Mouse (Mus musculus) hematopoietic stem cell, adult 5-6 weeks (primary cell): Measurements from ENCODE around the gene Gm13285. TPM values are rescaled to one million over a fixed set of nuclear protein-coding genes. Genes with fewer than 3 reads are reported as not detected.
"Not testable (repeated sequence)": the region's sequence is repeated elsewhere in the genome, so short reads cannot be mapped to it uniquely, and the experiment has no call there.

Experiments used
- ATAC-seq, 2 experiments: fragments of 125-278 bp in 1 of 2; replicated peaks in 1 of 2; 2 replicates each; pipeline ENCODE4 v1.8.0; 2016 to 2017; ENCODE audit warnings: inconsistent platforms in 2 of 2, mild to moderate bottlenecking in 2 of 2, moderate number of reproducible peaks in 2 of 2, low read depth in 1 of 2, moderate TSS enrichment in 1 of 2; ENCODE audit not compliant: low FRiP score in 2 of 2, poor library complexity in 2 of 2, severe bottlenecking in 2 of 2, insufficient read depth in 1 of 2, low TSS enrichment in 1 of 2
- total RNA-seq: library from RNA; stranded (forward); fragments of 172-1452, 232-1000 nt; gene quantifications from 2 replicates; pipeline ENCODE4 v1.2.3, GENCODE M21; 2017

Gm13285 gene
- total RNA-seq, 1 experiment from 2014 or later, result 0.89 TPM

- ATAC-seq, result not testable (repeated sequence)
Observed at GRCm38 (mm10) chr4:88785409-88785808, 14.1 kb upstream of the Gm13285 start, which contains the start of gene Gm13276. Gene Gm13276 (plus strand): TSS chr4:88785709.

- ATAC-seq, result not testable (repeated sequence)
Observed at GRCm38 (mm10) chr4:88788402-88788801, 11.1 kb upstream of the Gm13285 start, which contains the start of gene Gm13277. Gene Gm13277 (plus strand): TSS chr4:88788632.

- ATAC-seq, result not testable (repeated sequence)
Observed at GRCm38 (mm10) chr4:88791250-88791649, 8.2 kb upstream of the Gm13285 start, which contains the start of gene Gm13278. Gene Gm13278 (plus strand): TSS chr4:88791550.

- ATAC-seq, result not testable (repeated sequence)
Observed at GRCm38 (mm10) chr4:88793936-88794675, 5.4 kb upstream of the Gm13285 start, which contains the start of gene Gm13275. Gene Gm13275 (plus strand): TSS chr4:88794487.

GRCm38 (mm10) chr4:88797097-88797496, 2.4 kb upstream of the Gm13285 start, which contains the start of gene Gm13279:
Gene Gm13279 (plus strand): TSS chr4:88797397.
- ATAC-seq, result not testable (repeated sequence)

- ATAC-seq, result not testable (repeated sequence)
Observed at GRCm38 (mm10) chr4:88802954-88803353, 3.5 kb downstream of the Gm13285 start, which contains the start of gene Gm13287. Gene Gm13287 (plus strand): TSS chr4:88803254.

- ATAC-seq, result not testable (repeated sequence)
Observed at GRCm38 (mm10) chr4:88805231-88805630, 5.8 kb downstream of the Gm13285 start, which contains the start of gene Gm13288. Gene Gm13288 (plus strand): TSS chr4:88805531.

GRCm38 (mm10) chr4:88805761-88806160, 6.3 kb downstream of the Gm13285 start:
- not testable (repeated sequence) for ATAC-seq

GRCm38 (mm10) chr4:88815928-88816327, 16.5 kb downstream of the Gm13285 start, which contains the start of gene Ifna7:
Gene Ifna7 (plus strand): TSS chr4:88816228.
- no peak for ATAC-seq

GRCm38 (mm10) chr4:88819659-88820058, 20.2 kb downstream of the Gm13285 start, which contains the start of gene Ifna11:
Gene Ifna11 (plus strand): TSS chr4:88819959.
- no peak for ATAC-seq

- peak in 1 of 2 experiments; percentile 62; a peak in 1 of 4 replicates for ATAC-seq
Observed at GRCm38 (mm10) chr4:88822995-88823394, 23.5 kb downstream of the Gm13285 start.

- ATAC-seq, result not testable (repeated sequence)
Observed at GRCm38 (mm10) chr4:88827116-88827515, 27.7 kb downstream of the Gm13285 start, which contains the start of gene Ifna6. Gene Ifna6 (plus strand): TSS chr4:88827416.

- no peak for ATAC-seq
Observed at GRCm38 (mm10) chr4:88830523-88830922, 31.1 kb downstream of the Gm13285 start.

- ATAC-seq, result not testable (repeated sequence)
Observed at GRCm38 (mm10) chr4:88835225-88835624, 35.8 kb downstream of the Gm13285 start, which contains the start of gene Ifna5. Gene Ifna5 (plus strand): TSS chr4:88835525.

GRCm38 (mm10) chr4:88838828-88839227, 39.4 kb downstream of the Gm13285 start:
- ATAC-seq, result no peak

- no peak for ATAC-seq
Observed at GRCm38 (mm10) chr4:88840058-88840457, 40.6 kb downstream of the Gm13285 start.

GRCm38 (mm10) chr4:88841438-88841911, 42.0 kb downstream of the Gm13285 start, which contains the start of gene Ifna4:
Gene Ifna4 (plus strand): TSS chr4:88841861.
- ATAC-seq, result no peak

- no peak for ATAC-seq
Observed at GRCm38 (mm10) chr4:88845334-88845733, 45.9 kb downstream of the Gm13285 start.
